Mouse (Mus musculus) liver, embryonic 11.5 days (tissue): ENCODE measurements at regions not wholly inside any gene's neighbourhood (a gene's known extent, or its start where the extent isn't known, plus 50 kb on each side); places are given as distances from the start of the nearest gene placed in this dataset.

Experiments used
- ATAC-seq: fragments of 200-750 bp; cut with Nextera tagmentation; replicated peaks from 2 replicates; pipeline ENCODE4 v1.8.0; 2017; ENCODE audit warnings: moderate number of reproducible peaks, mild to moderate bottlenecking, moderate TSS enrichment, moderate library complexity; ENCODE audit not compliant: low FRiP score
- DNase-seq: peaks from one replicate; pipeline ENCODE4 v3.0.0-alpha.2; 2017; ENCODE audit warnings: low spot score
- H3K27ac ChIP-seq: fragments of 300-500 bp; sonication (generic); 2 replicates; pipeline ENCODE4 v1.5.1; 2014; ENCODE audit warnings: mild to moderate bottlenecking, low read depth, low read length, control low read depth
- H3K27me3 ChIP-seq: fragments of 300-500 bp; sonication (generic); replicated peaks from 2 replicates; pipeline ENCODE4 v1.6.1; 2014; ENCODE audit warnings: low read length, mixed read lengths; ENCODE audit not compliant: control insufficient read depth, insufficient read depth
- H3K36me3 ChIP-seq: fragments of 300-500 bp; sonication (generic); 2 replicates; pipeline ENCODE4 v1.6.1; 2014; ENCODE audit warnings: mild to moderate bottlenecking, low read length, moderate library complexity, mixed read lengths; ENCODE audit not compliant: control insufficient read depth, insufficient read depth
- H3K4me1 ChIP-seq: fragments of 300-500 bp; sonication (generic); replicated peaks from 2 replicates; pipeline ENCODE4 v1.6.1; 2014; ENCODE audit warnings: low read length, mixed read lengths; ENCODE audit not compliant: control insufficient read depth, insufficient read depth
- H3K4me2 ChIP-seq: fragments of 300-500 bp; sonication (generic); 2 replicates; pipeline ENCODE4 v1.6.1; 2014; ENCODE audit warnings: mild to moderate bottlenecking, control low read depth, moderate library complexity
- H3K4me3 ChIP-seq: fragments of 300-500 bp; sonication (generic); 2 replicates; pipeline ENCODE4 v1.5.1; 2014; ENCODE audit warnings: low read depth, low read length, control low read depth
- H3K9ac ChIP-seq: fragments of 300-500 bp; sonication (generic); 2 replicates; pipeline ENCODE4 v1.6.1; 2014; ENCODE audit warnings: low read depth, low read length, control low read depth
- H3K9me3 ChIP-seq: fragments of 300-500 bp; sonication (generic); 2 replicates; pipeline ENCODE4 v1.6.1; 2016; ENCODE audit warnings: low read length, inconsistent platforms, mixed read lengths; ENCODE audit not compliant: control insufficient read depth
- WGBS: fragments of 180-500 bp; shearing (Covaris S2); extraction: QIAGEN DNeasy Blood & Tissue Kit; methylation state at CpG from one replicate; pipeline ENCODE4 v1.1.7; 2014; 5-methylcytosine and 5-hydroxymethylcytosine counted together

GRCm38 (mm10) chr10:96753521-96753920 lies 136.7 kb downstream of the Btg1 start:
- ATAC-seq, result no peak
- WGBS, result 34% methylated on average over 1 of the region's 1 CpGs
- Histone ChIP-seq H3K4me1 (no peaks in the 10 kb centered on the region; the same call in 1 of the 2 replicates), H3K4me3 (no peak overlapping the region), H3K36me3 (no peaks in the 10 kb centered on the region), H3K27me3 (no peaks in the 10 kb centered on the region), H3K9me3 (no peaks in the 10 kb centered on the region), H3K27ac (no peak overlapping the region), H3K4me2 (no peak overlapping the region), H3K9ac (no peak overlapping the region)
- no peak for DNase-seq

DNA sequence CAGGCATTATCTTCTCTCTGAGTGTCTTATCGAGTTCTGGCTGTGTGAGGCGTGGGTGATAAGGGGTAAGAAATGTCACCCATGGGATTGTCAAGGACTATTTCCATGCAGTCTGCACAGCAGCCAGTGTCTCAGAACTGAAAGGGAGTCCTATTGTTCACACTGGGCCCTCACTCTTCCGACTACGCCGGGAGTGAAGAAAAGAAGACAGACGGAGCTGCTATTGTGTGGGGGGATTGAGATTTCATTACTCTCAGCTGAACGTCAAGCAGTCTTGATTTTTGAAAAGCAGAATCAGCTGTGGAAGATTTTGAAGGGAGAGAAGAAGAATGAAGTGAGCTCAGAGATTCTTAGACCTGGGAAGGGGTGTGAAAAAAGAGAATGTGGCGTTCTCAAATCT lies 138.9 kb downstream of the Btg1 start:
- H3K4me3 ChIP-seq, result no peak overlapping the region
- H3K4me1 ChIP-seq, result no peaks in the 10 kb centered on the region; the same call in 1 of the 2 replicates
- no peak overlapping the region for H3K27ac ChIP-seq
- no peak overlapping the region for H3K9ac ChIP-seq
- WGBS, result 71% methylated on average over 8 of the region's 8 CpGs
- DNase-seq (no peak), ATAC-seq (no peak)
- no peak overlapping the region for H3K4me2 ChIP-seq
- H3K27me3 ChIP-seq, result no peaks in the 10 kb centered on the region
- no peaks in the 10 kb centered on the region for H3K36me3 ChIP-seq
- H3K9me3 ChIP-seq, result no peaks in the 10 kb centered on the region

- H3K27me3 ChIP-seq, result no peaks in the 10 kb centered on the region
- H3K9ac ChIP-seq, result no peak overlapping the region
- WGBS, result 43% methylated on average over 5 of the region's 5 CpGs
- H3K4me1 ChIP-seq, result no peaks in the 10 kb centered on the region; the same call in 1 of the 2 replicates
- H3K4me2 ChIP-seq, result no peak overlapping the region
- H3K36me3 ChIP-seq, result no peaks in the 10 kb centered on the region
- H3K9me3 ChIP-seq, result no peaks in the 10 kb centered on the region
- ATAC-seq (no peak), DNase-seq (no peak)
- no peak overlapping the region for H3K4me3 ChIP-seq
- no peak overlapping the region for H3K27ac ChIP-seq
Measured at GRCm38 (mm10) chr10:96756355-96757084, 139.7 kb downstream of the Btg1 start.

- 76% methylated on average over 1 of the region's 1 CpGs for WGBS
- no peaks in the 10 kb centered on the region for H3K27me3 ChIP-seq
- ATAC-seq (no peak), DNase-seq (no peak)
- H3K9me3 ChIP-seq, result no peaks in the 10 kb centered on the region
- no peaks in the 10 kb centered on the region; the same call in 1 of the 2 replicates for H3K4me1 ChIP-seq
- H3K4me3 ChIP-seq, result no peak overlapping the region
- no peak overlapping the region for H3K4me2 ChIP-seq
- no peaks in the 10 kb centered on the region for H3K36me3 ChIP-seq
- H3K9ac ChIP-seq, result no peak overlapping the region
- no peak overlapping the region for H3K27ac ChIP-seq
Measured at GRCm38 (mm10) chr10:96757311-96757710, 140.5 kb downstream of the Btg1 start.

GRCm38 (mm10) chr10:96761601-96762000 lies 144.8 kb downstream of the Btg1 start:
- Histone ChIP-seq H3K4me2 (no peak overlapping the region), H3K27ac (no peak overlapping the region), H3K36me3 (no peaks in the 10 kb centered on the region), H3K9me3 (no peaks in the 10 kb centered on the region), H3K9ac (no peak overlapping the region), H3K4me1 (no peaks in the 10 kb centered on the region), H3K4me3 (no peak overlapping the region), H3K27me3 (no peaks in the 10 kb centered on the region)
- WGBS, result 89% methylated on average over 8 of the region's 8 CpGs
- no peak for DNase-seq
- ATAC-seq, result no peak

- Histone ChIP-seq H3K27ac (no peak overlapping the region), H3K4me1 (no peaks in the 10 kb centered on the region), H3K27me3 (no peaks in the 10 kb centered on the region), H3K9me3 (no peaks in the 10 kb centered on the region), H3K4me3 (no peak overlapping the region), H3K4me2 (no peak overlapping the region), H3K36me3 (no peaks in the 10 kb centered on the region), H3K9ac (no peak overlapping the region)
- DNase-seq (no peak), ATAC-seq (no peak)
- WGBS, result 91% methylated on average over 5 of the region's 5 CpGs
Measured at GRCm38 (mm10) chr10:96765626-96766025, 148.8 kb downstream of the Btg1 start.

GRCm38 (mm10) chr10:96778220-96778619 lies 161.4 kb downstream of the Btg1 start:
- ATAC-seq, result no peak
- Histone ChIP-seq H3K4me1 (no peaks in the 10 kb centered on the region), H3K9me3 (no peaks in the 10 kb centered on the region), H3K27me3 (no peaks in the 10 kb centered on the region), H3K36me3 (no peaks in the 10 kb centered on the region), H3K27ac (no peak overlapping the region), H3K4me2 (no peak overlapping the region), H3K9ac (no peak overlapping the region), H3K4me3 (no peak overlapping the region)
- WGBS, result 78% methylated on average over 1 of the region's 1 CpGs
- DNase-seq, result no peak

- no peaks in the 10 kb centered on the region for H3K27me3 ChIP-seq
- WGBS, result 87% methylated on average over 5 of the region's 5 CpGs
- H3K4me2 ChIP-seq, result no peak overlapping the region
- ATAC-seq, result no peak
- H3K9me3 ChIP-seq, result no peaks in the 10 kb centered on the region
- DNase-seq, result no peak
- H3K9ac ChIP-seq, result no peak overlapping the region
- H3K4me3 ChIP-seq, result no peak overlapping the region
- no peak overlapping the region for H3K27ac ChIP-seq
- no peaks in the 10 kb centered on the region for H3K4me1 ChIP-seq
- H3K36me3 ChIP-seq, result no peaks in the 10 kb centered on the region
Measured at GRCm38 (mm10) chr10:96783966-96784365, 167.2 kb downstream of the Btg1 start.

DNA sequence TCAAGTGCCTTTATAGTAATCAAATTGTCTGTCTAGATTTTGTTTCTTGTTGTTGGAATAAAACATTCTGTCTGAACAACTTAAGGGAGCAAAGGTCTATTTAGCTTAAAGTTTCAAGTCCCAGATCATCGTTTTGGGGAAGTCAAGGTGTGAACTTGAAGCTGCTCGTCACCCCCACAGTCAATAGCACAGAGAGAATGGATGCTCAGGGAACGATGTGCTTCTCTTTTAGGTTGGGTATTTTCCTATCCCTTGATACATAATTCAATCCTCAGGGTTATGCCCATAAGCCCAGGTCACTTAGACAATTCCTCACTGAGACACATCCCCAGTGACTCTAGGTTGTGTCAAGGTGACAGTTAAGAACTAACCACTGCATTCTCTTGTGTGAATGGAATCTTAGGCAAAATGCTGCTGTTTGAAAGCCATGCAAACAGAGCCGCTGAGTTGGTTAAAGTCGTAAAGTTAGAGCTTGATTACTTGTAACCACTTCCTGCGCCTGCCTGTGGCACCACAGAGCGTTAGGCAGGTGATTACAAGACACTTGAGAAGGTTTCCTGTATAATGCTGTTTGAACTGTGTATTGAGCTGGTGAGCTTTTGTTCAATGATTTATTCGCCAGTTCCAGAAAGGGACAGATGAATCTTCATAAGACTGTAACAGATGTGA lies 170.2 kb downstream of the Btg1 start:
- Histone ChIP-seq H3K4me1 (no peaks in the 10 kb centered on the region), H3K4me2 (no peak overlapping the region), H3K27ac (no peak overlapping the region), H3K9me3 (no peaks in the 10 kb centered on the region), H3K9ac (no peak overlapping the region), H3K4me3 (no peak overlapping the region), H3K27me3 (no peaks in the 10 kb centered on the region), H3K36me3 (no peaks in the 10 kb centered on the region)
- ATAC-seq, result no peak
- WGBS, result 45% methylated on average over 8 of the region's 8 CpGs
- no peak for DNase-seq
